Mouse (Mus musculus) heart, postnatal 0 days (tissue): ENCODE results near the gene Rlf.

ENCODE experiments used
- CTCF ChIP-seq: IDR thresholded peaks from 2 replicates; pipeline ENCODE4 v1.5.1; 2016; ENCODE audit warnings: antibody characterized with exemption, control low read depth, low read depth
- EP300 ChIP-seq: IDR thresholded peaks from 2 replicates; pipeline ENCODE4 v1.6.1; 2016; ENCODE audit warnings: antibody characterized with exemption, low read depth

DNA sequence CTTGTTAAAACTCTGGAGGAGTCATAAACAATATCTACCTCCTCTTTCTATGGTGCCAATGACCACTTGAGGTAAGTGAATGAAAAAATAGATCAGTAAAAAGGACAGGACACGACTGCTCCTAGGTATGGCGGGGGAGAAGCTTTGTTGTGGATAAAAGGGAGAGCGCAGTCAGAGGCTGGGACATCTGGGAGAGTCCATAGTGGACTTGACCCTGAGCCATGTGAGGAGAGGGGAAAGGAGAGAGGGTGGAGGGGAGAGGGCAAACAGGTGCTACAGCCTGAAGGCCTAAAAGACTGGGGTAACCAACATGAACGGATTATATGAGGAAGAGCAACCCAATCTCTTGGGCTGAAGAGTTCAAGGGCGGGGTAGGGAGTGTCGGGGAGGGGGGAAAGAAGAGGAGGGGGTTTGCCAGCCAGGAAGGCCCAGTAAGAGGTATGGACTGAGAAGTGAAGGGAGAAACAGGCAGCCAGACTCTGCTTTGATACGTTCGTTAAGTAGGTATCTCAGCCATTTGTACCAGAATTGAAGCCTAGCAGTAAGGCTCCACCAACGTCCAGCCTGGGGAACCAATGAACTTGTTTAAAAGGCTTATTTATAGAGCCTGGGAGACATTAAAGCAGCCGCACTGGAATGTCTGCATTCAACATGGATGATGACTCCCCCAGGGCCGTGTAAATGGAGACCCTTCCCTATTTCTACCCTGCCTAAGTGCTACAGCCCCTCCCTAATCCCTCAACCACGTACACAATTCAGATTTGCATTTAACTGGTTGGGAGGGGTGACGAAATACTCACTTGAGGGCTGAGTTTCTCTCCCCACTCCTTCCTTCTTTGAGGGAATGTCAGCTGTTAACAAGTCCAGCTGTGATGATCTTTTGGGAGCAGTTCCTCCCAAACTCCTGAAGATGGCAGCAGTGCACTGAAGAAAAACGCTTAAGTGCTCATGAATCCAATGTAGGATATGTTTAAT lies 26.0 kb upstream of the Rlf start:
- peak; percentile 75 for TF ChIP-seq CTCF
- TF ChIP-seq EP300: no peak
